Mouse (Mus musculus) urinary bladder, postnatal 14 days (tissue): ENCODE measurements around the gene Il13.

Source experiments
- DNase-seq: peaks from one replicate; pipeline ENCODE4 v3.0.0; 2021; ENCODE audit warnings: low spot score

Gene Il13

DNA sequence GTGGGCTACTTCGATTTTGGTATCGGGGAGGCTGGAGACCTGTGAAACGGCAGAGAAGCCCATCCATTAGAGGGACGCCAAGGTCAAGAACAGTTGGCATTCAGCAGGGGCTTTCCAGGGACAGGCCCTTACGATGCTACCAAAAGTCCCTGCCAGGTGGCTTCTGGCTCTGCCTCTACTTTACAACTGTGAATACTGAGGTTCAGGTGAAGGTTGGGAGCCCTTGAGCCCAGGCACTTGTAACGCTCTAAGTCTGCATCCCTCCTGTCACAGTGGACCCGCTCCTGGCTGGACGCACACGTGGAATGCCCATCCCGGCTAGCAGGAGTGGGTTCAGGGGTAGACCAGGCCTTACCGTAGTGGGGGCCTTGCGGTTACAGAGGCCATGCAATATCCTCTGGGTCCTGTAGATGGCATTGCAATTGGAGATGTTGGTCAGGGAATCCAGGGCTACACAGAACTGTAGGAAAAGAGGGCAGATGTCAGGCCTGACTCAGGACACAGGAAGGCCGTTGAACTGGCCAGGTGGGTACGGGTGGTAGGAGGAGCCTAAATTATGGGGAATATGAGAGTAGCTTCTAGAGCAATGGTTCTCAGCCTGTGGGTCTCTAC, 2.3 kb downstream of the Il13 start:
- DNase-seq, result no peak

- DNase-seq, result peak; percentile 83
Measured at GRCm38 (mm10) chr11:53627859-53628258, 6.6 kb downstream of the Il13 start.

DNA sequence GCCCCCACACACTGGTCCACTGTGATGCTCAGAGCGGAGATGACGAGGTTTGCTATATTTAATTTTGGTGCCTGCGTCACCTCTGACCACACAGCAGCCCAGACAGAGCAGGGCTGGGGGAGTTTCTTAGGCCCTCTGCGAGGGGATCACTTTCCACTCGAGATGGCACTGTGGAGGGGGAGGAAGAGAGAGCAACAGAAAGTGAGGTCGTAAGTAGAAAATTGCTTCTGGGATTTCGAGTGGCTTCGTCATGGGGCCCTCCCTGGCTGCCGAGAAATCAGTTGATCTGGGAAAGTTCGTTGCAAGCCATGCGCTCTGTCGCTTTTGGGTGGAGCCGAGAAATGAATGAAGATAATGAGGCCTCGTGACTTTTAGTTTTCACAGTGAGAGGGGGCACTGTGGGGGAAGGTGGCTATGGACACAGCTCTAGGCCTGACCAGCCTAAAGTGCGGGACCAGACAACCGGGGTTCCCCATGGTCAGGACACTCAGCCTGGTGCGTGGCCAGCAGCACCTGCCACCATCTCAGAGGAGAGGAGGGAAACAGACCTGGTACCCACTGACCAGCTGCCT, 7.6 kb downstream of the Il13 start:
- DNase-seq, result no peak

GRCm38 (mm10) chr11:53624124-53624523, 10.4 kb downstream of the Il13 start:
- DNase-seq, result no peak

GRCm38 (mm10) chr11:53623573-53623972, 10.9 kb downstream of the Il13 start:
- DNase-seq, result no peak

DNA sequence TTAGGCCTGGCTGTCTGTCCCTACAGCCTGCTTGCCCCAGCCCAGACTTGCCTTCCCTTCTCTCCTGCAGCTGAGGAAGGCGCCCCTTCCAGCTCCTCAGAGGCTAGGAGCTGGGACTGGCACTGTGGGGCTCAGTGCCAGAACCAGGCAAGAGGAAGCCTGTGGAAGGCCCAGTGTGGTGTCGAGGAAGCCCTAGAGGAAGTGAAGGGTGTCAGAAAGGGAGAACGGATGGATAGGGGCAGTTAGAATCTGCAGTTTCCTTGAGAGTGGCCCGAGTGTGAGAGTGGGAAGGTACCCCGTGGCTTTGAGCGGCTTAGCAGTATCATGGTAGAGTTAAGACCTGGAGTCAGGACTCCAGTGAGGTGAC, 12.1 kb downstream of the Il13 start:
- DNase-seq, result no peak

DNA sequence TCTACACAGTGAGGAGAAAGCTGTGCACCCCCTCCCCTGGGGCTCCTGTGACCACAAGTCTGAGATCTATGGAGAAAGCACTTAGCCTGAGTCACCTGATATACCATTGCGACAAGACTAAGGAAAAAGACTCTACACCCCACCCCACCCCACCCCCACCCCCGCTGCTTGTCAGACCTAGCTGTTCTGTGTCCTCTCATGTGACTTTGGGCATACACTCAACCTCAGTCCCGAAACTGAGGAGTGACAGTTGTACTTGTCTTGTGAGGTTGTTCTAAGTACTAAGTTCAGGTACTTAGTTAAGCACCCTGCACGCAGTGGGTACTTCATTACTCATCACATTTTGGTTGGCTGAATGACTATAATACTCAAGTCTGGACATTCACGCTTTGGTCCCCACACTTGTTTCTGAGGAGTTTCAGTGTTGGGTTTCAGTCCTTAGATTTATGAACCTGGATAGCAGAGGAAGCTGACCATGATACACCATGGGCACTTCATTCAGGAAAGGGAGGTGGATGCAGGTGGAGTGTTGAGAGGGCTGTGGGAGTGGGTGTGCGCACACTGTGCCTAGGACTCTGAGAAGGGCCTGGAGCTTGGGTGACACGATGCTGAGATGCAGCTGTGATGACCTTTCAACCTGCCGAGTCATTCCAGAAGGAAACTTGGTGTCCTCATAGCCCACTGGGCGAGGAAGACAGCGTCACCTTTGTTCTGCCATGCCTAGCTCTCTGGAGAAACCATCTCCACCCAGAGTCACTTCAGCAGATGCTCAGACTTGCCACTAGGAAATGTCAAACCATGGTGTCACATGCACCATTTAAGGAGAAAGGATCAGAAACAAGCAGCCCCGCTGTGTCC, 12.7 kb downstream of the Il13 start:
- no peak for DNase-seq

DNA sequence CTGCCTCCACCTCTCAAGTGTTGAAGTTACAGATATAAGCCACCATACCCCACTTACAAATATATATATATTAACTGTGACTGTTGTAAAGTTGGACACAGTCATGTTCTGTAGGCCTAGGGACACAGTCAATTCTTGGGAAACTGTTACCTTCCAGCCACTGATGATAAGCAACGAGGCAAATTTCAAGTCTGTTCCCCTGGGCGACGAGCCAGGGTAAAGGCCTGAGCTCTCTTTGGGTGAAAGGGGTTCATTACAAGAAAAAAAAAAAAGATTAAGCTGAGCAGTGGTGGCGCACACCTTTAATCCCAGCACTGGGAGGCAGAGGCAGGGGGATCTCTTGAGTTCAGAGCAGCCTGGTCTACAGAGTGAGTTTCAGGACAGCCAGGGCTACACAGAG, 14.4 kb downstream of the Il13 start:
- DNase-seq, result no peak

GRCm38 (mm10) chr11:53619428-53619827, 15.1 kb downstream of the Il13 start:
- no peak for DNase-seq

DNA sequence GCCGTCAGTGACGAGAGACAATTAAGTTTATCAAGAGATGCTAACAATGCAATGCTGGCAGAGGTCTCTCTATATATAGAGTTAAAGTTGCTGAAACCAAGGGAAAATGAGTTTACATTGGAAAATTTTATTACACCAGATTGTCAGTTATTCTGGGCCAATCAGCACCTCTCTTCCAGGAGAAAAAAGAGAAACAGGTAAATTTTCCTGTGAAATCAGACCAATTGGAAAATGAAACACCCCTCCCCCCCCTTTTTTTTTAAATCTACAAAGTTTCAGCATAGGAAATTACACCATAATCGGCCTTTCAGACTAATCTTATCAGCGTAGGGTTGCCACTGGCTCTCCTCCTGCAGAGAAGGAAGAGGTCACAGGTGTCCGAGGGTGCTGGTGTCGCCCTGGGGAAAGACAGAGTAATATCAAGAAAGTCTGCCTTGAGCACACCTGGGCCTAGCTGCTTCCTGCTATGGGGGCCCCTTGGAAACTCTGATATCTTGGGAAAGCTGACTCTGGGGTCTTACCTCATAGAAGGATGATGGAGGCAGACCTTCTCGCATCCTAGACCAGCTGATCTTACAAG, 15.8 kb downstream of the Il13 start, which contains the start of gene Il4:
Gene Il4, minus strand, starts transcription at position 51 of the 580 bp plus-strand sequence.
- no peak for DNase-seq

DNA sequence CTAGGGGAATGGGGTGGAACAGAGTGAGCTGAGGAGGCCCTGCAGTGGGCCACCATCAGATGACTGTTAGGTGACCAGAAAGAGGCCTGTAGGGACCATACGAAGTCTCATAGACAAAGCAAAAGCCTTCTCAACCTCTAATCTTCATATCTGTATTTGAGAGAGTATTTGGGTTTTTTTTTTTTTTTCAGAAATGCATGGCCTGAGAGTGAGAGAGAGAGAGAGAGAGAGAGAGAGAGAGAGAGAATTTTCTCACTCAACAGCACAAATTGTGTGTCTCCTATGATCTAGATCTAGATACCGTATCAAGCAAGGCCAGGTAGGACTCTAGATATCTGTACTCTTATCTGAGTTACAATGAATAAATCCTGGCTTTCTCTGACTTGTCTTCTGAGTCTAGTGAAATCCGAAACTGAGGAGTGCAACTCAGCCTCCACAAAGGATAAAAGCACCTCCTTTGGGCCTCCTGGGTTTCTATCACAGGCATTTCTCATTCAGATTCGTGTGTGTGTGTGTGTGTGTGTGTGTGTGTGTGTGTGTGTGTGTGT, 16.9 kb downstream of the Il13 start:
- DNase-seq, result no peak

- no peak for DNase-seq
Measured at GRCm38 (mm10) chr11:53616748-53617558, 17.5 kb downstream of the Il13 start.

- DNase-seq, result no peak
Measured at GRCm38 (mm10) chr11:53615575-53615974, 18.9 kb downstream of the Il13 start.

- DNase-seq, result no peak
Measured at GRCm38 (mm10) chr11:53615172-53615571, 19.3 kb downstream of the Il13 start.

DNA sequence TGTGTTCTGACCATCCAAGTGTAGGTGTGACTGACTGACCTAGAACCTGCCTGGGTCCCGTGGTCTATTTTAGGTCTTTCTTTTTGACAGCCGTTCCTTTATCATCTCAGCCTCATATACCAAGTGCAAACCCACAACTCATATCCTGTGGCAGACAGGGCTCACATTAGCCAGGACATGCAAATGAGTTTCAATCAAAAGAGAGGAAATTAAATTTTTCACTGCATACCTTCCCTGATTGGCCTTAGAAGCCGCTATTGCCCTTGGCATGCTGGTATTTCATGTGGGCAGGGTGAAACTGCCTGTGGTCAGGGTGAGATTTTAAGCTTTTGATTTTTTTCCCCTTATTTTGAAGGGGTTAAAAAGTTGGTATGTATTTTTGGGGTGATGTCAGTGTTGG, 24.8 kb downstream of the Il13 start:
- no peak for DNase-seq

- no peak for DNase-seq
Measured at GRCm38 (mm10) chr11:53609231-53609630, 25.3 kb downstream of the Il13 start.

DNA sequence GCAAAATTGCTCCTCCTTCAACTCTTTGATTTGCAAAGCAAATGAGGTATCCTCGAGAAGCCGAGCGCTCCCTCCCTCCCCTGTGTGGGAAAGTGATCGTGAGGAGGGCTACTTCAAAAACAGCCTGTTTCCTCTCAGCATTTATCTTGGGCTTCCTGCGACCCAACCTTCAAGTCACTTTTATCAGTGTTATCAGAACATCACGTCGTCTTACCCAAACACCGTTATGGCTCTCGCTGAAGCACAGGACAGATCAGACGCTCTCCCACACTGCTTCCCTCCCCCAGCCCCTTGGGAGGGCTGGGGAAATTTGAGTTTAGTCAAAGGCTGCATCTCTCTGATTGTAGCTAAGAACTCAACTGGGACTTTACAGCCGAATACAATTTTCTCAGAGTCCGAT, 28.9 kb downstream of the Il13 start:
- no peak for DNase-seq

DNA sequence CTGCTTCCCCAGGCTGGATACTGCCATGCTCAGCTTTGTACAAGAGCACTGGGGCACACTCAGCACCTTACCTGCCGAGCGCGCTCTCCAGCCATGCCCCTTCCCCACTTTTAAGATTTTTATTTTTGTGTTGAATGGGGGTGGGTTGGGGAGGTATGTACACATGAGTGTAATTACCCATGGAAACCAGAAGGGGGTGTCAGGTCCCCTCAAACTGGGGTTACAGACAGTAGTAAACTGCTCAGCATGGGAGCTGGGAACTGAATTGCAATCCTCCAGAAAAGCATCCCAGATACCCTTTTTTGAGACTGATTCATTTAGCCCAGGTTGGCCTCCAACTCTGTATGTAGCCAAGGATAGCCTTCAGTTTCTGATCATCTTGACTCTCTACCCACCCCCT, 29.5 kb downstream of the Il13 start:
- DNase-seq, result no peak

GRCm38 (mm10) chr11:53591116-53591515, 43.4 kb downstream of the Il13 start:
- no peak for DNase-seq

- DNase-seq, result peak; percentile 23
Measured at GRCm38 (mm10) chr11:53590368-53590768, 44.1 kb downstream of the Il13 start.

- DNase-seq, result no peak
Measured at GRCm38 (mm10) chr11:53588279-53588678, 46.2 kb downstream of the Il13 start.

DNA sequence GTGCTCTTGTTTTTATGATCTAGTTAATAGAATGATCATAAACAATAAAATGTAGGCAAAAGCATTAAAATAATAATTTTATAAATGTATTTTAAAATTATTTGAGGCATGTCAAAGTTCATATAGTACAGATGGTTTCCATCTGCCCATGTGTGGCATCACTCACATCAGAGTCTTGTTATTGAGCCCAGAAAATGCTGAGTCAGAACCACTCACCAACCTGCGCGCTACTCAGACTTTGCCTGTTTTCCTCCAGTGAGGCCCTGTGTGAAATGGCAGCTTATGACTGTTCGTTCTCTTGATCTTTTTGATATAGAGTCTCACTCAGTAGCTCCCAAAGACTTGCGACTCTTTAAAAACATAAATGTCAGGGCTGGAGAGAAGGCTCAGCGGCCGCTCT, 49.0 kb downstream of the Il13 start:
- DNase-seq, result no peak
